ENCODE assay signal across 7 mouse cellular contexts in the genomic region with DNA sequence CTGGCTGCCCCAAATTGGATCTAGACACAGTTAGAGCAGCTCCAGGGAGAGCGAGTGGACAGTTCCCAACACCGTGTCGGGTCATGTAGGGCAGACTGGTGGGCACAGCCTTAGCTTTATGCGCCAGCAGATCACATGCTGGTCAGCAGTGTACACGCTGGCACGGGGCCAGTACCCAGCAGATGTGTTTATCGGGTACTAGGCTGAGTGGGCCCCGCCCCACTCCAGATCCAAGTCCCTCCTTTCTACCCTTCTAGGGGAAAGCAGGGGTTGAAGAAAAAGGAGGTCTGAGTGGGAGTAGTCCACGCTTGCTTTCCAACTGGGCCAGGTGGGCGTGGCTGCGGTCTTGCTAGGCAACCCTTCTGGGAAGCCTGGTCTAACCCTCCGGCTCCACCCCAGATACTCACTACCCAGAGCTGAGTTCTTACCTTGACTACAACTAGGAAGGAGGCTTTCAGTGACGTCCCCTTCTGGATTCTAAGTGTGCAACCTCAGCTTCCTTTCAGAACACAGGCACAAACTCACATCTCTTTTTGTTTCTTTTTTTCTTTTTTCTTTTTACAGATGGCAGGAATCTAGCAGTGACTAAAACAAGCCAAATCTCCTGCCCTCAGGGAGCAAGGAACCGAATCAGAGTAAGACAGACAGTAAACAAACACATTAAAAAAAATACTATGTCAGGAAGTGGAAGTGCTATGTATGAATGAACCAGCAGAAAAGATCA. TPM values are rescaled to one million over a fixed set of nuclear protein-coding genes. Genes with fewer than 3 reads are reported as not detected.
A peak's percentile ranks its signal among the peaks of the same experiment; 100 is the strongest.
DNase-seq lines count a peak whose midpoint lies in the region; ATAC-seq and TF ChIP-seq lines count a peak whose summit lies in the region.

No protein-coding gene starts in this region.

- no peaks in the 10 kb centered on the region for H3K36me3 ChIP-seq in intestine, embryonic 14.5 days (ENCODE audit: control insufficient read depth, insufficient read depth, low read length)
- no peaks in the 10 kb centered on the region for H3K36me3 ChIP-seq in limb, embryonic 12.5 days
- H3K36me3 ChIP-seq in midbrain, embryonic 12.5 days, result no peaks in the 10 kb centered on the region
- no peaks in the 10 kb centered on the region for H3K36me3 ChIP-seq in small intestine, adult 2 months (ENCODE audit: control insufficient read depth, insufficient read depth, low read length)

- no peaks in the 10 kb centered on the region for H3K27me3 ChIP-seq in intestine, embryonic 14.5 days (replicated peaks; ENCODE audit: control insufficient read depth, insufficient read depth, low read length)
- no peaks in the 10 kb centered on the region for H3K27me3 ChIP-seq in limb, embryonic 12.5 days
- peaks cover 6% of the 10 kb centered on the region; the same call in 1 of the 2 replicates for H3K27me3 ChIP-seq in midbrain, embryonic 12.5 days
- no peaks in the 10 kb centered on the region for H3K27me3 ChIP-seq in small intestine, adult 2 months (ENCODE audit: control insufficient read depth, insufficient read depth, low read length)

- intact Hi-C loops in gastrocnemius, postnatal 36 days (cut with DNase I), result no loop called here

- no peak for TF ChIP-seq CTCF in cortical plate, adult 2 months (IDR thresholded peaks at IDR 0.05; ENCODE audit: extremely low read depth, insufficient read depth, low read length)
- no peak for TF ChIP-seq CTCF in small intestine, adult 2 months (IDR thresholded peaks at IDR 0.05; ENCODE audit: extremely low read depth, insufficient read length, insufficient replicate concordance, low read depth, low read length)

- WGBS in intestine, embryonic 14.5 days, result 17% methylated on average over 14 of the region's 14 CpGs
- WGBS in limb, embryonic 12.5 days, result 16% methylated on average over 14 of the region's 14 CpGs
- WGBS in midbrain, embryonic 12.5 days, result 4% methylated on average over 14 of the region's 14 CpGs
- 2% methylated on average over 14 of the region's 14 CpGs for whole genome bisulfite sequencing in small intestine, adult 2 months

- H3K9ac ChIP-seq in intestine, embryonic 14.5 days (ENCODE audit: low read length), result 0 out of 2 replicates have a peak overlapping the region, but pooled peaks have one; percentile 17
- H3K9ac ChIP-seq in limb, embryonic 12.5 days (replicated peaks), result no peak overlapping the region
- no peak overlapping the region; the same call in 1 of the 2 replicates for H3K9ac ChIP-seq in midbrain, embryonic 12.5 days (replicated peaks)

- H3K4me2 ChIP-seq in intestine, embryonic 14.5 days (ENCODE audit: low read length), result peak overlapping the region; percentile 52
- H3K4me2 ChIP-seq in limb, embryonic 12.5 days, result peak overlapping the region; percentile 52
- peak overlapping the region; percentile 42 for H3K4me2 ChIP-seq in midbrain, embryonic 12.5 days (replicated peaks)

- peak overlapping the region; percentile 99 for H3K27ac ChIP-seq in cortical plate, adult 2 months (ENCODE audit: insufficient read depth, low read length)
- H3K27ac ChIP-seq in intestine, embryonic 14.5 days (ENCODE audit: low read depth), result peak overlapping the region; percentile 97
- peak overlapping the region; percentile 99 for H3K27ac ChIP-seq in limb, embryonic 12.5 days
- H3K27ac ChIP-seq in midbrain, embryonic 12.5 days (replicated peaks), result peak overlapping the region; percentile 99
- H3K27ac ChIP-seq in small intestine, adult 2 months (ENCODE audit: insufficient read depth, low read depth, low read length), result peak overlapping the region; percentile 71

- no peaks in the 10 kb centered on the region for H3K9me3 ChIP-seq in intestine, embryonic 14.5 days (ENCODE audit: control insufficient read depth, low read length)
- no peaks in the 10 kb centered on the region for H3K9me3 ChIP-seq in limb, embryonic 12.5 days
- no peaks in the 10 kb centered on the region for H3K9me3 ChIP-seq in midbrain, embryonic 12.5 days

- H3K4me3 ChIP-seq in cortical plate, adult 2 months (ENCODE audit: insufficient read depth, low read length), result no peak overlapping the region
- no peak overlapping the region for H3K4me3 ChIP-seq in intestine, embryonic 14.5 days (ENCODE audit: low read depth, low read length)
- H3K4me3 ChIP-seq in limb, embryonic 12.5 days (replicated peaks), result 0 out of 2 replicates have a peak overlapping the region, but pooled peaks have one; percentile 4
- H3K4me3 ChIP-seq in midbrain, embryonic 12.5 days, result no peak overlapping the region
- H3K4me3 ChIP-seq in small intestine, adult 2 months (ENCODE audit: low read depth, low read length), result no peak overlapping the region

- DNase-seq in adrenal gland, adult (ENCODE audit: inconsistent age in 2 of 2, low spot score in 1 of 2), result peak; percentile 90 to 95
- peak; percentile 83 to 86 for DNase-seq in gastrocnemius, postnatal 36 days
- DNase-seq in intestine, embryonic 14.5 days (ENCODE audit: low spot score), result peak; percentile 77

- peak; percentile 58 for ATAC-seq in intestine, embryonic 14.5 days (replicated peaks; ENCODE audit: low FRiP score, low TSS enrichment, low read depth)
- ATAC-seq in limb, embryonic 12.5 days (ENCODE audit: insufficient number of reproducible peaks, insufficient read depth, low FRiP score, low TSS enrichment, low read depth), result peak; percentile 18
- ATAC-seq in midbrain, embryonic 12.5 days (ENCODE audit: low FRiP score, low read depth), result peak; percentile 39

- peaks cover 13% of the 10 kb centered on the region for H3K4me1 ChIP-seq in cortical plate, adult 2 months (ENCODE audit: control insufficient read depth, insufficient read depth, low read length)
- H3K4me1 ChIP-seq in intestine, embryonic 14.5 days (replicated peaks; ENCODE audit: control insufficient read depth, insufficient read depth, low read length), result peaks cover 33% of the 10 kb centered on the region
- peaks cover 40% of the 10 kb centered on the region for H3K4me1 ChIP-seq in limb, embryonic 12.5 days (replicated peaks)
- H3K4me1 ChIP-seq in midbrain, embryonic 12.5 days, result peaks cover 66% of the 10 kb centered on the region
- peaks cover 21% of the 10 kb centered on the region for H3K4me1 ChIP-seq in small intestine, adult 2 months (ENCODE audit: control insufficient read depth, insufficient read depth, insufficient read length, low read length)

- TF ChIP-seq POLR2A in cortical plate, adult 2 months (IDR thresholded peaks at IDR 0.05; ENCODE audit: extremely low read depth, insufficient read depth, low read length), result no peak
- no peak for TF ChIP-seq POLR2A in small intestine, adult 2 months (IDR thresholded peaks at IDR 0.05; ENCODE audit: low read depth, low read length)

RNA-seq across cellular contexts. Expression of a gene that starts 59.6 kb away (rescaled TPM):
- polyA plus RNA-seq in cortical plate, adult 2 months (2012; rRNA removed), result 35.7 and 37.1 TPM in 2 replicates
- 10 to 100 TPM; 18.6 to 23.7 TPM for total RNA-seq in gastrocnemius, postnatal 36 days (2021)
- 16.3 and 18.4 TPM in 2 replicates for polyA plus RNA-seq in intestine, embryonic 14.5 days (2014; fragmentation: Nextera tagmentation; extraction: Ambion mirVana)
- 55.7 and 57.2 TPM in 2 replicates for polyA plus RNA-seq in limb, embryonic 12.5 days (2016; fragmentation: Nextera tagmentation; extraction: Ambion mirVana)
- polyA plus RNA-seq in midbrain, embryonic 12.5 days (2016; fragmentation: Nextera tagmentation; extraction: Ambion mirVana), result 74.0 and 76.0 TPM in 2 replicates
- 17.5 and 30.5 TPM in 2 replicates for polyA plus RNA-seq in small intestine, adult 2 months (2012; rRNA removed)
